Mouse (Mus musculus) adrenal gland, adult 18-20 months (tissue): ENCODE results near the gene 6430550D23Rik. TPM values are rescaled to one million over a fixed set of nuclear protein-coding genes. Genes with fewer than 3 reads are reported as not detected.
"Not testable (repeated sequence)": the region's sequence is repeated elsewhere in the genome, so short reads cannot be mapped to it uniquely, and the experiment has no call there.

Experiments
- DNase-seq, 2 experiments: peaks; one replicate each; pipeline ENCODE4 v3.0.0; 2021 to 2022; ENCODE audit warnings: low spot score in 2 of 2
- total RNA-seq, 2 experiments: library from RNA; stranded (reverse); gene quantifications; 1 replicate in 1 of 2; 2 replicates in 1 of 2; pipeline ENCODE4 v1.2.3; 2021

6430550D23Rik gene
- total RNA-seq, 2 experiments from 2014 or later, result 1.2 to 2.0 TPM

DNA sequence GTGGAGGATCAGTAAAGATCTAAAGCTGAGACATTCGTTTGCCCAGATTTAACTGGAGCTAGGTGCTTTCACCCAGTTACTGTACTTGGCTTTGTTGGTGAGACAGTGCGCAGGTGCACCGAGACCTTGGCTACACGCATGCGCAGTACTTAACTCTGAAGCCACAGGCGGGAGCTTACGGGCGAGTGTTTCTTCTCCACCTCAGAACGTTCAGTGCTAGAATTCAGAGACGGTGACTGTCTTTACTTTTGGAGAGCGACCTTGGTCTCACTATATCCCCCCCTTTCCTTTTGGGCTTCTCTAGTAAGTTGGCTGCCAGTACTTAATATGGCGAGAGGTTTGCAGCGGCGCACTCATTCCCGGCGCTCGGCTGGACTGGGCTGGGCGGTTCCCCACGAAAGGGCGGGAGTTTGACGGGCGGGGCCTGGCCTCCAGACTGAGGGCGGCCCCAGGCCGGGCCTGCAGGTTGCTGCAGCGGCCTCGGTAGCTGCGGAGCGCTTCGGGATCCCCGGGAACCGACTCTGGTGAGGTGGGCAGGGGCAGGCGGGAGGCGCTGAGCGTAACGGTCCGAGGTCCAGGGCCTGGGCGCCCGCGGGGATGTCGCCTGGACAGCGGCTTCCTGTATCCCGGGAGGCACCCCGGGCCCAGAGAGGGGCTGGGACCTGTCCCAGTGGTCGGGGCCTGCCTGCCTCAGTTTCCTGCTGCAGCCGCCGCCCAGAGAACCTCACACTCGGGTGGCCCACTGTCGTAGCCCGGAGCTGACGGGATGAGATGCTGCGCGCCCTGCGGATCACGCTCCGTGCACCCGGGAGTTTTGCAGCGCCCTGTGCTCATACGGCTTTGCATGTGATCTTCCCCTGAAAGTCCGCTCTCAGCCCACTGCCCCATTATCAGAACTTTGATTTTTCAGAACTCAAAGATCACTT lies 51.4 kb downstream of the 6430550D23Rik start, which contains the start of gene Cep250:
Cep250 (plus strand) TSS at position 325 of the 926 bp plus-strand sequence.
- DNase-seq, result peak; percentile 83 to 85

DNA sequence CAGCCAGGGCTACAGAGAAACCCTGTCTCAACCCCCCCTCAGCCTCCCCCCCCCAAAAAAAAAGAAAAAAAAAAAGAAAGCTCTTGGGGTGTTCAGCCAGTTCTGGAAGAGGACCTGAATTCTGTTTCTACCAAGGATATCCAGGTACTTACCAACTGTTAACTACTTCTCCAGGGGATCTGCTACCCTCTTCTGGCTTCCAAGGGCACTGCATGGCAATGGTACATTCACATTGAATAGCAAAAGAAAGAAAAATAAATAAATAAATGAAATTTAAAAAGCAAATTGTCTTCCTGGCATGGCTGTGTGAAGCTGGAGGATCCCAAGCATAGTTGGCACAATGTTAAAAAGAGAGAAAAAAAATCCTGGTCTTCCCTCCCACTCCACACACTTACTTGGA lies 55.8 kb downstream of the 6430550D23Rik start:
- DNase-seq, result peak; percentile 37 to 48

DNA sequence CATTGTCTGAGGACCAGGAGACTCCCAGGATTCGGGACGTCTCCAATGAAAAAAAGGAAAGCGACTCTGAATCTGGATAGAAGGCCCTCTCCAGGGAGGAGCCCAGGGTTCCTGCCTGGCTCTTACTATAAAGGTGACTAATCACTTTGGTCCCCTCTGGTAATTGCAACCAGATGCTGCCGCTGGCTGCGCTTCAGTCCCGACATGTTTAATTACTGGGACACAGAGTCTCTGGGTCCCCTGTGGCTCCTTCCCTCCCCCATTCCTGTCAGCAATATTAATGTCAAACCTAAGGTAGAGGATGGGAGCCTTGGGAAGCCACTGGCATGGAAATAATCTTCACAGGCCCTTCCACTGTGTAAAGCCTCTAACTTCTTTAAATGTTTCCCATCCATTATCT lies 58.4 kb downstream of the 6430550D23Rik start:
- no peak for DNase-seq

DNA sequence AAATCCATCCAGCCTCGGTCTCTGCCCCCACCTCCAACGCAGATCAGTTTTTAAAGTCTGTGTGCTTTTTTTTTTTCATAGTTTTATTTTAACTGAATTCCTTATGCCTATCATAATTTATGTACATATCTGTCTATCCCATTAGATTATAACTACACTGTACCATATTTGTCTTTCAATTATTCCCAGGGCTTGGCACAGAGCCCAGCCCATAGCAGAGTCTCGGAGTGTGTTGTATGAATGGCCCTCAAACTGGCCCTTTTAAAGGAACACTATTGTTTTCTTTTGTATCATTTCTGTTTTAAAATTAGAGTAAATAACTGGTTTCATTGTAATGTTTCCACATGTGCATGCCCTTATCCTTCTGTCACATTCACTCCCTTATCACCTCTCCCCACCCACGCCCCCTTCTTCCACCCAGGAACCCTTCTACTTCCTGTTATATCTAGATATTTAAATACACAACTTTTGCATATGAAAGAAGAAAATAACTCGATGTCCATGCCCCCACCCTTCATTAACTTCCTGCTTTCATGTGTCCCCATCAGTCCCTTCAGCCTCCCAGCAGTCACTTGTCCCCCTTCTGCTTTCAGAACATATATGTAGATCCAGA lies 60.3 kb downstream of the 6430550D23Rik start:
- DNase-seq, result no peak

DNA sequence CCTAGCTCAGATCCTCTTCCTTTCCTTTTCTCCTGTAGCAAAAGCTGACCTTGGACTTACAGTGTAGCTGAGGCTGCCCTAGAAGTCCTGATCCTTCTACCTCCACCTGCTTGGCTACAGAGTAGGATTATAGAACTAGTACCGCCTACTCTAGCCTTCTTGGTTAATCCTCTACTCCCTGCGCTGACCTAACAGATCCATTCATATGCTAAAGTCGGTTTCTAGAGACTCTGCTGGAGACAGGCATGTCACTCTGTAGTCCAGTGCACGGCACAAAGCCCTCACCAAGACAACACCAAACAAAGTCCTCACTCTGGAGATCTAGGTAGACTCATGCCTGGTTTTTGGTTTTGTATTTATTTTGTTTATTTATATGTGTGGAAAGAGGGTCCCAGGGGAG lies 61.3 kb downstream of the 6430550D23Rik start:
- no peak for DNase-seq

DNA sequence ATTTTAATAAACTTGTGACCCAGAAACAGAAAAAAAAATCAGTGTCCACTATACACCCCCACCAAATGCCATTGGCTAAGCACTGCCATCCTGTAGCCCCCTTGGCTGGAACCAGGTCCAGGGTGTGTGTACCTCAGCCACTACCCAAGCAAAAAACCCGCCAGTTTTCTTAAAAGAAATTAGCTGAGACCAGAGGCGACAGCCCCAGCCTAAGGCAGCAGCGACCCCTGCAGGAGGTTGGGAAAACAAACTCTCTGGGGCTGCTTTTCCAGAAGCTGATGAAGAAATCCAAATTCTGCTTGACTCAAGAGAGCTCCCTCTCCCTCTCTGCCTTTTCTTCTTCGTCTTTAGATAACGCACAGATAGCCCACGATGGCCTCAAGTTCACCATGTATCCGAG lies 61.7 kb downstream of the 6430550D23Rik start:
- DNase-seq, result peak; percentile 79 to 84

DNA sequence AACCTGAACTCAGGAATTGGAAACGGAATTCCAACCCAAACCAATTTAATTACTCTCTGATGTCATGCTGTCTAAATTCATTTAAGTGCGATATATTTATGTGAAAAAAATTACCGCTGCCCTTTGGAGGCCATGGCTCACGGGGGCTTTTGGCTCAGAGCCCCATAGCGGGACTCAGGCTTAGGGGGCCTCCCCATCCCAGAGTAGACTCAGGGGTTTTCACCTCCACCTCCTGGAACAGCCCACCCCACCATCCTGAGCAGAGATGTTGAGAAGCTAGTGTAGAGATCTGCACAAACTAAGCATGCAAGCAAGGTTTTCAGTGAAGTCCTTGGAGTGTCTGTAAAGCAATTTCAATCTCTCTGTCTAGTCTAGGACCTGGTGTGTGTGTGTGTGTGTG lies 62.2 kb downstream of the 6430550D23Rik start:
- DNase-seq, result no peak

DNA sequence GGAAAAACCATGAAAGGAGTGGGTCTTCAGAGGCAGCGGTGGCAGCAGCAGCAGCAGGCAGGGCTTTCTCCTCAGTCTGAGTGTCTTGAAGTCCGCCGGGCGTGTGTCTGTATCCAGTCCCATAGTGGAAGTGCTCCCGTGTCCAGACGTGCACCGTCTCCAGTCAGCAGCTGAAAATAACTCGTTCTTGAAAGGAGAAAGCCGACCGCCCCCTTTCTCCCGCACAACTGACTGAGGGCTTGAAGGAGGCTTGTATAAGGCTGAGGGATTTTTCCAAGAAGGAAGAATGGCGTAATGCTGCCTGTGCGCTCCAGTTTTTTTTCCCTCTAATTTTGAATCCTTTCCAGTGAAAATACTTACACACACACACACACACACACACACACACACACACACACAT lies 62.7 kb downstream of the 6430550D23Rik start, which contains the start of gene Gdf5:
Gdf5 (minus strand) TSS at position 244 of the 400 bp plus-strand sequence.
- DNase-seq, result no peak

DNA sequence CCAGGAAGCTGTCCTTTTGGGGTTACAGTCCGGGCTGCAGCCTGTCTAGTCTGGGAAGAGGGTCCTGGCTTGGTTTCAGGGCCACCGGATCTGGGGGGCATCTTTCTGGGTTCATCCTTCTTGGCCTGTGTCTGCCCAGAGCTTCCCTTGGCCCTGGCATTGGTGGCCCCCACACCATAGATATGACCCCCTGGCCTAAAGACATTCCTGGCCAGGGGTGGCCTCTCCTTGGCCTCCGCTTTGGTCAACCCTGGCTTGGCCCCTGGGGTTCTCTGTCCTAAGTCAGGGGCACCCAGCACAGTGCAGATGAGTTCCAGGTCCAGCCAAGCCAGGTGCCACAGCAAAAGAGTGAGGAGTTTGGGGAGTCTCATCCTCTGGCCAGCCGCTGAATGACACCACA lies 63.1 kb downstream of the 6430550D23Rik start:
- DNase-seq, result no peak

DNA sequence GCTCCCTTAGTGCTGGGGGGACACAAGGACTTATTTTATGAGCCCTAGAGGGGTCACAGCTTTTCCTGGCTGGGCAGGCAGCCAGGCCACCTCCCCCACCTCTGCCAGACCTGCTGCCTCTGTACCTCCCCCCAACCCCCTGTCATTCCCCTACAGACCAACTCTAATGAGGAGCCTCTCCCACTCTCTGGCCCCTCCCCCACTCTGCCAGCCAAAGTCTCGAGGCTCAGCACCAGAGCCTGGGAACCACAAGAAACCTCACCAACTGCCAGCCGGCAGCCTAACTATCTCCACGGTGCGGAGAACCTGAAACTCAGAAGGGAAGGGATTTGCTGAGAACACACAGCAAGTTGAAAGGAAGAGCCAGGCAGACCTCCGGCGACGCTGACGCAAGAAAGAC lies 64.3 kb downstream of the 6430550D23Rik start:
- DNase-seq, result no peak

DNA sequence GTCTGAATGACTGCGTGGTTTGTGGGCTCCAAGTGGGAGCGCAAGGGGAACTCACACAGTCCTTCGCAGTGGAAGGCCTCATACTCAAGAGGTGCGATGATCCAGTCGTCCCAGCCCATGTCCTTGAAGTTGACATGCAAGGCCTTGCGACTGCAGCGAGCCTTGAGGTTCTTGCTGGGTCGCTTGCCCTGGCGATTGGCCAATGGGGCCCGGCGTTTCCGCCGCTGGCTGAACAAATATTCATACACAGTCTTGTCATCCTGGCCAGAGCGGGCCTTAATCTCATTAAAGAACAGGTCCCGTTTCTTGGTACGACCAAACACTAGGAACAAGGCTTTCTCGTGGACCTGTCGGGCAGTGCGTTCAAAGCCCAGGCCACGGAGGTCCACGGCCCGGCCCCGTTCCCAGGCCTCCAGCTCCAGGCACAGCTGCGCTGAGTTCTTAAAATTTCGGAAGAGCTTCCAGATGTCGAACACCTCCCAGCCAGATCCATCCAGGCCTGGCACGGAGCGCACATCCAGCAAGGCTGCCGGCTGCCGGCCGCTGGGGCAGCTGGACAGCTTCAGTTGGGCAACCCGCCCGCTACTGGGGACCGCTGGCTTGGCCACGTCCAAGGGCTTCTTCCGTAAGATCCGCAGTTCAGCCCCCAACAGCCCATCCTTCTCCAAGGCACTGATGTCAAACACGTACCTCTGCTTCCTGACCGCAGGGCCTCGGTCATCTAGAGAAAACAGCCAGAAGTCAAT lies 65.9 kb downstream of the 6430550D23Rik start:
- peak; percentile 56 to 64 for DNase-seq

DNA sequence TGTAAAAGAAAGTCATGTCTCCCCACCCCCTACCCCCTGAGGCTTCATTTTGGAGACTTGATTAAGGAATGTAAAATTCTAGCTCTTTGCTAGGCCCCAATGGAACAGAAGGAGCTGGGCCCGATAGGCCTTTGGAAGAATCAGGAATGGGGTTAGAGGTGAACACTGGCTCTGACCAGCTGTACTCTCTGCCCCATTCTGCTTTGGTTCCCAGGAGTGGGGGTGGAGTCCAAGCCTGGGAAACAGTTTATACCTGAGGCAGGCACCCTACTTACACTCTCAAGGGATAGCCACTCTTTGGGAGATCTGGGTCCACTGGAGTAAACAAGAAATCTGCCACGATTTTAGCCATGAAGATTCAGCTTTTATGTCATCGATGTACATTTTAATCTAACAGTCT lies 67.1 kb downstream of the 6430550D23Rik start, which contains the start of gene Gm15557:
Gm15557 (plus strand) TSS at position 48 of the 400 bp plus-strand sequence.
- DNase-seq, result no peak

DNA sequence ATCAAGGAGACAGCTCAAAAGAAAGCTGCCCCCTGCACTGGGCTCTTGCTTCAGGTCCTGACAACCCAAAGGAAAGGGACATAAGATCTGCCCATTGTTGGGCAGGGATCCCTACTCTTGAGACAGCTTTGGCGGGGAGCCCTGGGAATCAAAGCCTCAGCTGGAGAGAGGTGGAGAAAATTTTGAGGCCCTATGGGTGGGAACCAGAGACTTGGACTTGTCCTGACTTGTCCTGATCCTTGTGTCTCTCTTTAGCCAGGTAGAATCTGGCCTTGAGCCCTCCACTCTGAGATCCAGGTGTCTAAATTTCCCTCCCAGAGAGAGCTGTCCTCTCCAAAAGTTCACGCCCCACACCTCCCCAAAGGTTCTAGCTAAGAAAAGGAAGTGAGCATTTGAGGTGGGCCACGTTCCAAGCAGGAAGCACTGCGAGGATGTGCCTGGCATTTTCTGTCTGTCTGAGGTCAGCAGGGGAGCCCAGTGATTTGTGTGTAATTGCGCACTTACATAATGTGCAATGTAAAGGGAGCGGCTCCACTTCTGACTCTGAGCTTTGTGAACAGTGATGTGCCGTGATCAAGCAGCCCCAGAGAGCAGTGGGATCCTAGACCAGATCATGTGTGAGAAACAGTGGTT lies 67.8 kb downstream of the 6430550D23Rik start:
- no peak for DNase-seq

DNA sequence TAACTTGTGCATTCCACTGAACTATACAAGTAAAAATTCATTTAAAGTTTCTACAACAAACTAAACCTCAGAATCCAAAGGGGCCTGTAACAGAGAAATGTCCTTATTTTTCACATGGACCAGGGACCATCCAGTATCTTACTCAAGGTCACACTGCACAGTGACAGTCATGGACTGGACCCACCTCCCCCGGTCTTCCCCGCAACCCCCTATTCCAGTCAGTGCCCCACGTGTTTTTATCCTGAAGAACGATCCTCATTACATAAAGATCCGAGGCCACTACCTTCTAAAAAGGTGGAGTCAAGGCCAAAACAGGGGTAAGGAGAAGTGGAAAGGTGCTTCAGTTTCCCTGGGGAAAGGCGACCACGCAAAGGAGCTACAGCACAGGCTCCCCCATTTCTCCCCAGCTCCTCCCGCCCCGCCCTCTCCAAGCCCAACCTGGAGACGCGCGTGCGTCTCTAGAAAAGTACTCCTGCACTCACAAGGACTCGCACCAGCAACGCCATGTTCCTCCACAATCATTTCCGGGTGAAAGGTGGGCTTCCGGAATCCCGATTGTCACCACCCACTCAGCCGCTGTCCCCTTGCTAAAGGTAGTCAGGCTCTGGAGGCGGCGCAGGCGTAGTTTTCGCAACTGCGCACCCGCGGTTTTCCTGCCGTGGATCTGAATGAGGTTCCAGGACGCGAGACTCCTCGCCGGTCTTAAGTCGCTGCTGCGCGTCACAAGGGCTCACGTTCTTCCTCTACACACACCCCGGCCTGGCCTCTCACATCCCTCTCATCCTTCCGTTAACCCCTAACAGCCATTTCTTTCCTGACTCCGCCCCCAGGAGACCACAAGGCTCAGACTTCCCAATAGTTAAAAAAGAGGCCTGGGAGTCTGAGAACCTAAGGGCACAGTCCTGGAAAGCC lies 78.0 kb downstream of the 6430550D23Rik start, which contains the start of gene Uqcc1:
Uqcc1 (minus strand) TSS at position 780 of the 912 bp plus-strand sequence.
- DNase-seq, result peak; percentile 85 to 88

DNA sequence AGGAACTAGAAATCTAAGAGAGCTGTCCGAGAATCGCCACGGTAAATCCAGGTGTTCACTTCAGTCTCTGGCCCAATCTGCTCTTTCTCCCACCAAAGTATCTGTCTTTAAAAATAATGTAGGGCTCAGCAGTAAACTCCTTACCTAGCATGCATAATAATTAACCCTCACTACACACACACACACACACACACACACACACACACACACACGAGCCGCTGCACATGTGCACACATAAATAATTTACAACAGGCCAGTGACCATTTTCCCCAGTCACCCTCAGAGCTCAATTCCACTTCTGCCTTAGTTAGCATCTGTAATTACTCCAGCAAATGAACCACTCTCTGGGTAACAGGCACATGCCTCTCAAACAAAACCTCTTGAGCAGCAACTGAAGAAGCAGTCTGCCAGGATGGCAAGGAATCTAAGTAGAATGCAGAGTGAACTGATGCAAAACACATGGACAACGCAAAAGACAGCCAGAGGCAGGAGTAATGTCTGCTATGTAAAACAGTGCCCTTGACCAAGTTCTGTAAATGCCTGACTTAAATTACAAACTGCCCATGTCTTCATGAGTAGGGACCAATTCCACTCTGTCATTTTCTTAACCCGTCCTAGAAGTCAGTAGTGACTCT lies 78.9 kb downstream of the 6430550D23Rik start:
- no peak for DNase-seq

DNA sequence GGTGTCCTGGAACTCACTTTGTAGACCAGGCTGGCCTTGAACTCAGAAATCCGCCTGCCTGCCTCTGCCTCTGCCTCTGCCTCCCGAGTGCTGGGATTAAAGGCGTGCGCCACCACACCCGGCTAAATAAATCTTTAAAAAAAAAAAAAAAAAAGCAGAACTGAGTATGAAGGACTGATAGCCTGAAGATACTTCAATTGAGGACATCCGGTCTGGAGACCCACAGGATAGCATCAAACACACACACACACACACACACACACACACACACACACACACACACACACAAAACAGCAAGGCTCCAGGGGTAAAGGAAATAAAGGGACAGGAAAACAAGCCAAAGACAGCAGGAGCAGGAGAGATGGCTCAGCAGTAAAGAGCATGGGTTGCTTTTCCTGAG lies 82.6 kb downstream of the 6430550D23Rik start:
- not testable (repeated sequence) for DNase-seq
